Mouse (Mus musculus): ENCODE data around the gene Tm4sf19.

GRCm38 (mm10) chr16:32456761-32457160 is 56.5 kb downstream of the Tm4sf19 start:
- TF ChIP-seq GATA1 (IDR thresholded peaks at IDR 0.05; ENCODE audit: borderline replicate concordance, low read length) (no peak), FLI1 (IDR thresholded peaks at IDR 0.05; ENCODE audit: low read length) (no peak)

Measured in megakaryocyte, embryonic 14.5 days (primary cell).